30 mouse cellular contexts compared by ENCODE assay signal in genomic region chr3:4689506-4689905, GRCm38 (mm10).
DNase-seq lines count a peak whose midpoint lies in the region; ATAC-seq and TF ChIP-seq lines count a peak whose summit lies in the region.
"Had no signal": no experiment of that assay in that cellular context is flagged by ENCODE, and none has a peak within 500 bp of the region (broad histone marks: within the 10 kb centered on the region; RNA-seq: fewer than 3 reads in every experiment).

No protein-coding gene starts in this region.

- no peak overlapping the region for H3K4me2 ChIP-seq in midbrain, postnatal 0 days (ENCODE audit: low read depth, low read length, poor library complexity, severe bottlenecking)
- H3K4me2 ChIP-seq: hindbrain, embryonic 12.5 days; intestine, embryonic 15.5 days; midbrain, embryonic 12.5 days; neural tube, embryonic 15.5 days had no signal

- DNase-seq in midbrain, postnatal 0 days (ENCODE audit: low spot score), result peak; percentile 8
- DNase-seq in midbrain, embryonic 10.5 days (ENCODE audit: low spot score), result no peak
- DNase-seq in MN1 (ENCODE audit: low spot score), result peak; percentile 55
- DNase-seq in brain, adult 2 months (ENCODE audit: low read depth, low spot score), result peak; percentile 7
- DNase-seq in limb, embryonic 10.5 days (ENCODE audit: low spot score), result no peak
- DNase-seq in heart, postnatal 10 days, result no peak
- DNase-seq in cerebellum, adult 8-10 months, result no peak
- DNase-seq: adrenal gland, postnatal 25 days; B cell, adult 2 months; cerebellum, adult 18-20 months; cerebellum, postnatal 14 days; gastrocnemius, adult 2 months; gastrocnemius, postnatal 36 days; heart, adult 2 months; kidney, adult 2 months; kidney, postnatal 36 days; layer of hippocampus, postnatal 36 days; liver; lung, adult 2 months; lung, postnatal 14 days; right cerebral cortex, postnatal 25 days; thymus, postnatal 14 days had no signal

- no peaks in the 10 kb centered on the region for H3K4me1 ChIP-seq in midbrain, postnatal 0 days (ENCODE audit: insufficient read depth, low read length)
- no peaks in the 10 kb centered on the region for H3K4me1 ChIP-seq in midbrain, embryonic 10.5 days
- no peaks in the 10 kb centered on the region for H3K4me1 ChIP-seq in limb, embryonic 10.5 days
- H3K4me1 ChIP-seq: hindbrain, embryonic 12.5 days; intestine, embryonic 15.5 days; midbrain, embryonic 12.5 days; neural tube, embryonic 15.5 days had no signal

- H3K27ac ChIP-seq in midbrain, postnatal 0 days (ENCODE audit: low read depth, low read length), result no peak overlapping the region
- H3K27ac ChIP-seq in midbrain, embryonic 10.5 days (replicated peaks), result no peak overlapping the region
- H3K27ac ChIP-seq in limb, embryonic 10.5 days, result no peak overlapping the region
- H3K27ac ChIP-seq: gastrocnemius, adult 2 months; heart, adult 2 months; hindbrain, embryonic 12.5 days; hindbrain, postnatal 0 days; intestine, embryonic 15.5 days; liver, embryonic 14.5 days; midbrain, embryonic 12.5 days; neural tube, embryonic 15.5 days had no signal

- 67% methylated on average over 1 of the region's 1 CpGs for WGBS in midbrain, postnatal 0 days
- 73% methylated on average over 1 of the region's 1 CpGs for WGBS in midbrain, embryonic 10.5 days
- WGBS in limb, embryonic 10.5 days, result 49% methylated on average over 1 of the region's 1 CpGs

- no peaks in the 10 kb centered on the region for H3K9me3 ChIP-seq in midbrain, postnatal 0 days (ENCODE audit: low read length)
- no peaks in the 10 kb centered on the region for H3K9me3 ChIP-seq in midbrain, embryonic 10.5 days (replicated peaks)
- no peaks in the 10 kb centered on the region for H3K9me3 ChIP-seq in limb, embryonic 10.5 days (replicated peaks)
- H3K9me3 ChIP-seq: hindbrain, embryonic 12.5 days; intestine, embryonic 15.5 days; midbrain, embryonic 12.5 days; neural tube, embryonic 15.5 days had no signal

- no peaks in the 10 kb centered on the region for H3K27me3 ChIP-seq in midbrain, postnatal 0 days (ENCODE audit: insufficient read depth, low read length)
- no peaks in the 10 kb centered on the region for H3K27me3 ChIP-seq in midbrain, embryonic 10.5 days (ENCODE audit: low read depth, poor library complexity, severe bottlenecking)
- no peaks in the 10 kb centered on the region for H3K27me3 ChIP-seq in limb, embryonic 10.5 days (ENCODE audit: low read depth, poor library complexity, severe bottlenecking)
- H3K27me3 ChIP-seq: hindbrain, embryonic 12.5 days; intestine, embryonic 15.5 days; midbrain, embryonic 12.5 days; neural tube, embryonic 15.5 days had no signal

- TF ChIP-seq CTCF in midbrain, postnatal 0 days (IDR thresholded peaks at IDR 0.05), result no peak

- no peak for ATAC-seq in midbrain, postnatal 0 days (ENCODE audit: low FRiP score)
- ATAC-seq: forebrain, embryonic 16.5 days; hindbrain, postnatal 0 days; intestine, embryonic 15.5 days had no signal

- no peaks in the 10 kb centered on the region for H3K36me3 ChIP-seq in midbrain, postnatal 0 days (ENCODE audit: insufficient read depth, low read length)
- H3K36me3 ChIP-seq in midbrain, embryonic 10.5 days, result no peaks in the 10 kb centered on the region
- H3K36me3 ChIP-seq in limb, embryonic 10.5 days, result no peaks in the 10 kb centered on the region
- H3K36me3 ChIP-seq: hindbrain, embryonic 12.5 days; intestine, embryonic 15.5 days; midbrain, embryonic 12.5 days; neural tube, embryonic 15.5 days had no signal

- no peak overlapping the region for H3K9ac ChIP-seq in midbrain, postnatal 0 days (replicated peaks; ENCODE audit: low read length, poor library complexity, severe bottlenecking)
- H3K9ac ChIP-seq: hindbrain, embryonic 12.5 days; intestine, embryonic 15.5 days; liver, embryonic 14.5 days; midbrain, embryonic 12.5 days; neural tube, embryonic 15.5 days had no signal

- no peak overlapping the region for H3K4me3 ChIP-seq in midbrain, postnatal 0 days (ENCODE audit: low read depth, low read length)
- no peak overlapping the region for H3K4me3 ChIP-seq in midbrain, embryonic 10.5 days
- H3K4me3 ChIP-seq in limb, embryonic 10.5 days, result no peak overlapping the region
- H3K4me3 ChIP-seq: erythroblast, embryonic 14.5 days; gastrocnemius, adult 2 months; heart, adult 2 months; hindbrain, embryonic 12.5 days; intestine, embryonic 15.5 days; midbrain, embryonic 12.5 days; neural tube, embryonic 15.5 days had no signal

- intact Hi-C loops in heart, postnatal 10 days (cut with DNase I), result no loop called here

Comparison
In these comparisons a context has a peak if more than half of its experiments do, and no peak if none do; other contexts are left out.
1. DNase-seq: peak in midbrain, postnatal 0 days (single experiment), MN1 (single experiment) and brain, adult 2 months (single experiment); none in midbrain, embryonic 10.5 days (single experiment), limb, embryonic 10.5 days (single experiment), heart, postnatal 10 days (0 of 2) and cerebellum, adult 8-10 months (single experiment).